Mouse (Mus musculus): ENCODE results near the gene Pskh1.
A peak's percentile ranks its signal among the peaks of the same experiment; 100 is the strongest.

Gene Pskh1

DNA sequence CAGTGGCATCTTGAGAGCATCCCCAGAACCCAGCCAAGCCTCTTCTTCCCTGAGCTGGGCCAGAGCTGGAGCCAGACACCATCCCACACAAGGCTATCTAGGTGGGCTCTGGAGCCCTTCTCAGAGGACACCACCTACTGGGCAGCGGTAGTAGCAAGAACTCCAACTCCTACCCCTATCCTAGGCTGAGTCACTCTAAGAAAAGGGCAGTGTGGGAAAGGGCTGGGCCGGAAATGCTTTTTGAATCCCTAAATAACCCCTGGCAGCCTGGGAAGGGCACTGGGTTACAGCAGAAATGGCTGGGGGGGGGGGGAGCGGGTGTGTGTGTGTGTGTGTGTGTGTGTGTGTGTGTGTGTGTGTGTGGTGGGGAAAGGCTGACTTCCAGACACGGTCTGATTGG lies 57.6 kb downstream of the Pskh1 start:
- peak; percentile 73 for DNase-seq (ENCODE audit: low spot score)

DNA sequence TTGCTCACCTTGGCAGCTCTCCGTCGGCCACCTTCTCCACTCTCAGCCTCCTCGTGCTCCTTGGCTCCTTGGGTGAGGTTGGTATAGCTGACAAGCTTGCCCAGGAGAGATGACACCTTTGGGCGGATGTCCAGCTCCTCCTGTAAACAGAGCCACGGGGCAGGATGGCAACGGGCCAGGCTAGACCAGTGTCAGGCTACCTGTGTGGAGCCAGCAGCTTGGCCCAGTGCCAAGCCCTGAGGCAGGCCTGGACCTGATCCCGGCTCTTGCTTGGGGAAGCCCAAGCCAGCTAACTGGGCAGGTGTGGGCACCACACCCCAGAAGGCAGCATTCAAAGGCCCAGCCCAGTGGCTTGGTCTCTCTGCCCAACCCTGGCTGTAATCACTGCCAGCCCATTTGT lies 59.1 kb downstream of the Pskh1 start:
- DNase-seq (ENCODE audit: low spot score), result no peak

DNA sequence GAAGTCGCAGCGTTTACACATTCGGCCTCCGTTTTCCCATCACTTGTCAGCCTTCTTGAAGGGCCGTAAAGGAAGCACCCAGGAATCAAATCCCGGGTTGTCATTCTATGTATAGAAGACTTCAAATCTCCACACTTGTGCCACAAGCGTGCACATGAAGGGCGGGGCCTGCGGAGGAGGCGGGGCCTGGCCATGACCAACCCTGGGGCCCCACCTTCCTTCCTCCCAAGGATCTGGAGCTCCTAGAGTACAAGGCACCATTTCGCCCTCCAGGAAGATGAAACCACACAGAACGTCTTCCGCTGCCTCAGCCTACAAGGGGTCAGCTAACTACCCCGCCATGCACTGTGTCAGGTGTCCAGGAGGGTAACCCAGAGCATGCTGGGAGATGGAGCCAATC lies 60.9 kb downstream of the Pskh1 start:
- no peak for DNase-seq (ENCODE audit: low spot score)

DNA sequence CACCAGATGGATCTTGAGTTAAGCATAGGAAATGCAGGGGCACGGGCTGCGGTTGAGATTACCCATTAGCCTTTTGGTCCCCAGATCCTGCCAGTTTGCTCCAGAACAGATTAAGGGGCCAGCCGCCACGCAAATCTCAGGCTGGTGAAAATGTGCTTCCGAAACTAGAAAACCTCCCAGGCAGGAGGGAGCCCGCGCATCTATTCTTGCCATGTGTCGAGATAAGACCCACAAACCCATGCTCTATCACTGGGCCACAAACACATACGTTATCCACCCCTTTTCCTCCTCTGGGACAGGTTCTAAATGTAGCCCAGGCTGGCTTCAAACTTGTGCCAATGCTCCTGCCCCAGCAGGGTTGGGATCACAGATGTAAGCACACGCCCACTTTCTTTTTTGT lies 61.3 kb downstream of the Pskh1 start:
- no peak for DNase-seq (ENCODE audit: low spot score)

DNA sequence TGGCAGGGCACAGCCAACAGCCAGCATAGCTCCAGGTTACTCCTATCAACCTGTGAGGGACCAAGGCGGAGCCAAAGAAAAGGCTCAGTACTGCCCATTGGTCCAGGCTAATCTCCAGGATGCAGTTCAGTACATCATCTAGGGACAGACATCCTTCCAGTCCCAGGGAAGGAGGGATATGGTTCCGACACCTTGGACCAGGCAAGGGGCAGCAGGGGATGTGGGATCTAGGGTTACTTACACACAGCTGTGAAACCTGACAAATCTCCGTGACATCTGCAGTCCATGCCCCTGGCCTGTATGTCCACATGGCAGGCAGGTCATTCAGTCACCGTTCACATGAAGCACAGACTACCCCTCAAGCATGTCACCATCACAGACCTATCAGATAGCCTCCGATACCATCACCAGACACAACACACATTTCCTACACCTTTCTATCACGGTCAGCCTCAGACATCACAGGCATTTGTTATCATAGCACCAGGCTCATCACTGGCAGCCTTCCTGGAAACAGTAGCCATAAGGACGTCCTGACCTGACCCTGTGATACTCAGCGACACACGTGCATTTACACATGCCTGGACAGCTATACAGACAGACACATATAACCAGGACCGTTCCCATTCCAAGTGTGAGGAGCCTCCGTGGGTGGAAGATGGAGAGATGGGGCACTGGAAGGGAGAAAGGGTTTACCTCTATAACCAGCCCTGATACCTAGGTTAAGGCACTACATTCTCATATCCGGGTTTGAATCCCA lies 64.4 kb downstream of the Pskh1 start:
- no peak for DNase-seq (ENCODE audit: low spot score)

DNA sequence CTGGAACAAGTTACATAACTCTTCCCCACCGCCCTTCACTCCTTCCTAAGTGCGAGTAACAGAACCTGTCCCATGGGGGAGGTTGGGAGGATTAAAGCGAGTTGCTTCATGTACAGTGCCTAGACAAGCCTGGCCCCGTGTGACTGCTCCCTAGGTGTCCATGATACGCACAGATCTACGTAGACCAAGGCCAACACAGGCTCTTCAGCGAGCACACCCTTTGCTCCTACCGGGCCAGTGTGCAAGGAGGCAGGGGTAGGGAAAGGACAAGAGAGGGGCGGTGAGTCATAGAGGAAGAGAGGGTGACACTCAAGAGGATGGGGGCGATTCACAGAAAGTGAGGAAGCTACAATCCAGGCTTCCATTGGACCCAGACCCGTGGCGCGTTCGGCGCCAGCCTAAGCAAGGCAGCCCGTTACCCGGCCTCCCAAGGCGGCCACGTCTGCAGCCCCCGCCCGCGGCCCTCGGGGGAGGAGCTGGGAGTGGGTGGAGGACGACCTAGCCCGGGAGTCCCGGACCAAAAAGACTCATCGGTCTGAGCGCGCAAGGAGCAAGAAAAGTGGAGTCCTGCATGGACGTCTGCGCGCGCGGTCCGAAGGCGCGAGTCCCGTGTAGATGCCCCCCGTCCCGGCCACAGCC lies 65.1 kb downstream of the Pskh1 start:
- peak; percentile 64 for DNase-seq (ENCODE audit: low spot score)

DNA sequence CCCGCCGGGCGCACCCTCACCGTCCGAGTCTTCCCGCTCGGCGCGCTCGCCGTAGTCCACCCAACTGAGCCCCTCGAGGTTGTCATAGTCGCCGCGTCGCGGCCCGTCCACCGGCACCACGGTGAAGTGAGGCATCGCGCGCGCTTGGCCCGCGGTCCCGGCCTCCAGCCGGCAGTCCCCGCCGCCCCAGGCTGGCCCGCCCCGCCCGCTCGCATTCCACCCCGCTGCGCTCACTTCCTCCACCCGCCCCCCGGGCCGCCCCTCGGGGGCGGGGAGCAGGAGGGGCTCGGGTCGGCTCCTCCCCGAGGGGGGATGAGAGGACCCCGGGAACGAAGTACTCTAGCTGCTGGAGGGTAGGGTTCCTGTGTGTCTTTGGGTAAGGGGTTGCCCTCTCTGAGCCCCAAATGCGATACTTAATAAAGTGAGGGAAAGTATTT lies 65.7 kb downstream of the Pskh1 start, which contains the start of gene Slc12a4:
Gene Slc12a4, minus strand, starts transcription at position 193 of the 437 bp plus-strand sequence.
- peak; percentile 66 for DNase-seq (ENCODE audit: low spot score)

DNA sequence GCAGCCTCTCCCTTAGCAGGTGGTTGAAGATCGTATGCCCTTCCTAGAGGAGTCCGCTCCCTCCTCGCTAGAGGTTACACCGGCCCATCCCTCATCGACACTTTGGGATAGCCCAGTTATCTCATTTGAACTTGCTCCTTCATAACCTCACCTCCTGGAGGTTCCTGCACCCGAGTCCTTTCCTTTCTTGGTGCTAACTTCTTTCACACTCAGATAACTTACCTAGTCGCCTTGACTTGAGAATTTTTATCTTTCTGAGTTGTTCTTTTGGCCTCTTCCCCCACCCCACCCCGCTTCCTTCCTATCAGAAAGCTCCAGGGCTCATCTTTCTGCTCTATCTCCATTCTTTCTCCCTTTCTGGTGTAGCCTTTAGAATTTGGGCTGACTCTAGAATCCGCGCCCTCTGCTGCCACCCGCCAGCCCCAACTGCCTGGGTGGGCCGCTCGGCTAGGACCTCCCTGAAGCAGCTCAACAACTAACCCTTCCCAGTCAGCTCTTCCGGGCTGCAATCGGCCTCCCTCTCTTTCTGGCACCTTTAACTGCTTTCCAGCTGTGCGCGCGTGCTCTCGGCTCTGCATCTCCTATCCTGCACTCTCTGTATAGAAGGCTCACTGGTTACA lies 66.6 kb downstream of the Pskh1 start:
- DNase-seq (ENCODE audit: low spot score), result no peak

DNA sequence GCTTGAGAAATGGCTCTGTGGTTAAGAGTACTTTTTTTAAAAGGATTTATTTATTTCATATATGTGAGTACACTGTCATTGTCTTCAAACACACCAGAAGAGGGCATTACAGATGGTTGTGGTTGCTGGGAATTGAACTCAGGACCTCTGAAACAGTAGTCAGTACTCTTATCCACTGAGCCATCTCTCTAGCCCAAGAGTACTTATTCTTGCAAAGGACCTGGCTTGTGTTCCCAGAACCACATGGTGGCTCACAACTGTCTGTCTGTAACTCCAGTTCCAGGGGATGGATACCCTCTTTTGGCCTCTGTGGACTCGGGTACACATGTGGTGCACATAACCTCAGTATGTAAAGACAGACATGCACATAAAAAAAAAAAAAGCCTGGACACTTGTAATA lies 69.1 kb downstream of the Pskh1 start:
- no peak for DNase-seq (ENCODE audit: low spot score)

DNA sequence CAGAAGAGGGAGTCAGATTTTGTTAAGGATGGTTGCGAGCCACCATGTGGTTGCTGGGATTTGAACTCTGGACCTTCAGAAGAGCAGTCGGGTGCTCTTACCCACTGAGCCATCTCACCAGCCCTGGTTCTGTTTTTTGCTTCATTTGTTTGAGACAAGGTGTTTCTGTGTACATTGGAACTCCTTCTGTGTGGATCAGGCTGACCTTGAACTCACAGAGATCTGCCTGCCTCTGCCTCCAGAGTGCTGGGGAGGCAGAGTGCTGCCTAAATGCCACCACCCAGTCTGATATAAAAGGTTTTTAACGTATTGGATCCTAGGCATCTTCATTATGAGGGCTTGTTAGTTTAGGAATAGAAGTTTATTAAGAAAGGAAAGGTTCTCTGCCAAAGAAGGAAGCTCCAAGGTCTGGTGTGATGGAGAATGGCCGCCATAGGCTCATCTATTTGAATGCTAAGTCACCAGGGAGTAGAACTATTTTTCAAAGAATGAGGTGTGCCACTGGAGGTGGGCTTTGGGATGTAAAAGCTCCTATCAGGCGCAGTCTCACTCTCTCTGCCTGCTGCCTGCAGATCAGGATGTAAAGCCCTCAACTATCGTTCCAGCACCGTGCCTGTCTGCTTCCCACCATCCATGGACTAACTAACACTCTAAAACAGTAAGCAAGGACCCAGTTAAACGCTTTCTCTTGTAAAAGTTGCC lies 70.9 kb downstream of the Pskh1 start:
- DNase-seq (ENCODE audit: low spot score), result no peak

DNA sequence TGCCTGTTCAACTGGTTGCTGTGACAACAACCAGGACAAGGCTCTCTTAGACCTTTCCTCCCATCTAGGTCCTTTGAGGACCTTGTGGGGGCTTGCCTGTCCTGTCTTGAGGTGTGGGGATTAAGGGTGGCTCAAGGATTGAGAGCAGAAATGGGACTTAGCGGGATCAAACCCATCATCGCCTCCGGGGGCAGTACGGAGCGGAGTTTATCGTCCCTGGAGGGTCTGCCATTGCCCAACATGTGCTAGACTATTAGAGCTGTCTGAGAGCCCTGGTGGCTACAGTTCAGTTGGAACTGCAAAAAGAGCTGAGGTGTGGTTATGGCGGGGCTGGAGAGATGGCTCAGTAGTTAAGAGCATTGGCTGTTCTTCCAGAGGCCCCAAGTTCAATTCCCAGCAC lies 75.1 kb downstream of the Pskh1 start:
- no peak for DNase-seq (ENCODE audit: low spot score)

DNA sequence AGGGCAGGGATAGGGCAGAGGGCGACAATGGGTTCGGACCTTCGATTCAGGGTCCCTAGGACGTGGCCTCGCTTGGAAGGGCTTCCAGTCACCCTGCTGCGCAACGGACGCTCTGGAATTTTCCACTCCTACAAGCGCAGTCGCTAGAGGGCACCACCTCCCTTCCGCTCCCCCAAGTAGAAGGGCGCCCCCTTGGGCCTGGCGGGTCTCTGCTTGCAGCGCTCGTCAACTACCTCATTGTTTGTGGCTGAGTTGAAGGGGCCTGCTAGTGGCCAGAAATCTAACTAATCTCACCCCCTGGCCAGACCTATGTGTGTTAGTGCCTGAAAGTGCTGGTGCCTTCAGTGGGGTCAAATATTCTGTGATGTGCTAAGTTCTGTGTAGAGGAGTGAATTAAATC lies 79.1 kb downstream of the Pskh1 start, which contains the start of gene Dpep3:
Gene Dpep3, minus strand, starts transcription at position 105 of the 400 bp plus-strand sequence.
- no peak for DNase-seq (ENCODE audit: low spot score)

DNA sequence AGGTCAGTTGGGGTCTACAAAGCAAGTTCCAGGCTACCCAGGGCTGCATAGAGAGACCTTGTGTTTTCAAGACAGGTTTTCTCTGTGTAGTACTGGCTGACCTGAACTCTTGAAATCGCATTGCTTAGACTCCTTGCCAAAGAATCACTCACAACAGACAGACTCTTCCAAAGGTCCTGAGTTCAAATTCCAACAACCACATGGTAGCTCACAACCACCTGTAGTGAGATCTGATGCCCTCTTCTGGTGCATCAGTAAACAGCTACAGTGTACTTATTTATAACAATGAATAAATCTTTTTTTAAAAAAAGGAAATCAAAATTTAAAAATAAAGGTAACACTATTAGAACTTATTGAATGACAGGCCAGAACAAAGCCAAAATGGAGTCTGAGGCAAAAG lies 80.9 kb downstream of the Pskh1 start:
- DNase-seq (ENCODE audit: low spot score), result no peak
